Mouse (Mus musculus): ENCODE data around the gene Pakap. TPM values are rescaled to one million over a fixed set of nuclear protein-coding genes. Genes with fewer than 3 reads are reported as not detected.

The Pakap gene
- polyA plus RNA-seq, 1 experiment from 2014 or later, result 25.4 TPM

DNA sequence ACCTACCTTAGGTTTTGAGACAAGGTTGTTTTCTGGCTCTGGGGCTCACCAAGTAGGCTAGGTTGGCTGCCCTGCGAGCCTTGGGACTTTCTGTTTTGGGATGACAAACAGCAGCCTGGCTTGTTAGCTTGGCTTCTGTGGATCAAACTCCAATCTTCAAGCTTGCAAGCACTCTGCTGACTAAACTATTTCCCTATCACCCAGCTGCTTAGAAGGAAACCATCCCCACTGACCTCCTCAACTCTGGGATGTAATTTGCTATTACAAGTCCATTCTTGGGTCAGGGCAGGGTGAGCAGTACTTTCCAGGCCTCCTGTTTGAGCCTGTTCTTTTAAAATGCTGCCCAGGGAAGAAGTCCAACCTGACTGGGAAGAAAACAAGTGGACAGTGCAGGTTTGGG is 196.9 kb downstream of the Pakap start:
- no peak for ATAC-seq (ENCODE audit: low read depth)
- 78% methylated on average over 1 of the region's 1 CpGs for WGBS

GRCm38 (mm10) chr4:57765806-57766205 is 197.8 kb downstream of the Pakap start:
- Histone ChIP-seq H3K9ac (ENCODE audit: low read depth, low read length) (no peak overlapping the region), H3K9me3 (ENCODE audit: control insufficient read depth, low read length) (no peaks in the 10 kb centered on the region), H3K27me3 (replicated peaks; ENCODE audit: control insufficient read depth, insufficient read depth, low read length) (no peaks in the 10 kb centered on the region), H3K4me3 (ENCODE audit: low read depth, low read length) (no peak overlapping the region), H3K36me3 (ENCODE audit: control insufficient read depth, insufficient read depth, low read length) (no peaks in the 10 kb centered on the region), H3K4me2 (ENCODE audit: low read depth, low read length) (no peak overlapping the region), H3K27ac (replicated peaks; ENCODE audit: low read depth, low read length) (no peak overlapping the region), H3K4me1 (ENCODE audit: control insufficient read depth, insufficient read depth, low read length) (peaks cover 17% of the 10 kb centered on the region)
- DNase-seq (ENCODE audit: low spot score), result no peak
- 28% methylated on average over 4 of the region's 4 CpGs for WGBS
- no peak for ATAC-seq (ENCODE audit: low read depth)

More for the DNA sequence above, 196.9 kb downstream of the Pakap start:
- Histone ChIP-seq H3K27ac (replicated peaks; ENCODE audit: low read depth, low read length) (peak overlapping the region; percentile 70), H3K36me3 (ENCODE audit: control insufficient read depth, insufficient read depth, low read length) (no peaks in the 10 kb centered on the region), H3K4me3 (ENCODE audit: low read depth, low read length) (no peak overlapping the region), H3K9me3 (ENCODE audit: control insufficient read depth, low read length) (no peaks in the 10 kb centered on the region), H3K9ac (ENCODE audit: low read depth, low read length) (no peak overlapping the region), H3K4me2 (ENCODE audit: low read depth, low read length) (no peak overlapping the region), H3K4me1 (ENCODE audit: control insufficient read depth, insufficient read depth, low read length) (peaks cover 17% of the 10 kb centered on the region), H3K27me3 (replicated peaks; ENCODE audit: control insufficient read depth, insufficient read depth, low read length) (no peaks in the 10 kb centered on the region)
- no peak for DNase-seq (ENCODE audit: low spot score)

DNA sequence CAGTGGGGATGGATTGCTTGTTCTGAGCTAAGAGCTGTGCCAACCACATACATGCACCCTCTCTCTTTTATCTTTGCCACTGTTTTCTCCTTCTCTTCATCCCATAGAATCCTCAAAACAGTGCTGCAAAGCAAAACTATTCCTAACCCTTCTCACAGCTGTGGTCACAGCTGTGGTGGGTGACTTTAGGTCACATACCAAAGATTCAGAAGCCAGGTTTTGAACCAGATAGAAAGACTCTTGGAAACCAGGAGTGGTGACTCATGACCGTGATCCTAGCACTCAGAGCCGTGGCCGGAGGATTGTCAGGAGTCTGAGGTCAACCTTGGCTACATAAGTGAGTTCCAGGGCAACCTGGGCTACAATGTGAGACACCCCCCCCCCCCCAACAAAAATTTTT is 201.0 kb downstream of the Pakap start:
- H3K4me2 ChIP-seq (ENCODE audit: low read depth, low read length), result no peak overlapping the region
- H3K9ac ChIP-seq (ENCODE audit: low read depth, low read length), result no peak overlapping the region
- H3K36me3 ChIP-seq (ENCODE audit: control insufficient read depth, insufficient read depth, low read length), result no peaks in the 10 kb centered on the region
- no peak overlapping the region for H3K4me3 ChIP-seq (ENCODE audit: low read depth, low read length)
- WGBS, result 80% methylated on average over 3 of the region's 3 CpGs
- ATAC-seq (ENCODE audit: low read depth) (no peak), DNase-seq (ENCODE audit: low spot score) (no peak)
- no peaks in the 10 kb centered on the region for H3K9me3 ChIP-seq (ENCODE audit: control insufficient read depth, low read length)
- no peaks in the 10 kb centered on the region for H3K27me3 ChIP-seq (replicated peaks; ENCODE audit: control insufficient read depth, insufficient read depth, low read length)
- H3K27ac ChIP-seq (replicated peaks; ENCODE audit: low read depth, low read length), result no peak overlapping the region
- H3K4me1 ChIP-seq (ENCODE audit: control insufficient read depth, insufficient read depth, low read length), result peaks cover 17% of the 10 kb centered on the region

DNA sequence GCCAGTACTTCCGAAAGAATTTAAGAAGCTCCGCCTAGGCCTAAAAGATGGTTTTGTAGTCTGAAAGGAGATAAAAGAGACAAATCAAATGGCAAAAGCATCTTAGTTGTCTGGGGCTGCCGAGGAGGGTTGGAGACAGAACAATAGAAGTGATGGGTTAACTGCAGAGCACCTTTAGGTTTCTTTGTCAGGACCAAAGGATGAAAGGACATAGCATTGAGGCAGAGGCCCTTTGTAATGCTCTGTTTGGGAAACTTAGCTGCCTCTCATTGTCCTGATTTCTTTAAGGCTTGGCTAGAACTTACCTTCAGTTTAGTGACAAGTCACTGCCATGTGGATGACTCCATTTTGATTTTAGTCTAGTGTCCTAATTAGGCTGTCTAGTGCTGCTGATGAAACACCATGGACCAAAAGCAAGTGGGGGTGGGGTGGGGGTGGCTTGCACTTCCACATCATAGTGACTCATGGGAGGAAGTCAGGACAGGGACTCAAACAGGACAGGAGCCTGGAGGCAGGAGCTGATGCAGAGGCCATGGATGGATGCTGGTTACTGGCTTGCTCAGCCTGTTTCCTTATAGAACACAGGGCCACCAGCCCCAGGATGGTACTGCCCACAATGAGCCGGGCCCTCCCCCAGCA is 202.3 kb downstream of the Pakap start:
- DNase-seq (ENCODE audit: low spot score) (no peak), ATAC-seq (ENCODE audit: low read depth) (no peak)
- WGBS, result 71% methylated on average over 4 of the region's 4 CpGs
- Histone ChIP-seq H3K9ac (ENCODE audit: low read depth, low read length) (no peak overlapping the region), H3K27me3 (replicated peaks; ENCODE audit: control insufficient read depth, insufficient read depth, low read length) (no peaks in the 10 kb centered on the region), H3K4me3 (ENCODE audit: low read depth, low read length) (no peak overlapping the region), H3K4me2 (ENCODE audit: low read depth, low read length) (no peak overlapping the region), H3K9me3 (ENCODE audit: control insufficient read depth, low read length) (no peaks in the 10 kb centered on the region), H3K27ac (replicated peaks; ENCODE audit: low read depth, low read length) (no peak overlapping the region), H3K36me3 (ENCODE audit: control insufficient read depth, insufficient read depth, low read length) (no peaks in the 10 kb centered on the region), H3K4me1 (ENCODE audit: control insufficient read depth, insufficient read depth, low read length) (peaks cover 9% of the 10 kb centered on the region)

- Histone ChIP-seq H3K9me3 (ENCODE audit: control insufficient read depth, low read length) (no peaks in the 10 kb centered on the region), H3K27ac (replicated peaks; ENCODE audit: low read depth, low read length) (no peak overlapping the region), H3K27me3 (replicated peaks; ENCODE audit: control insufficient read depth, insufficient read depth, low read length) (no peaks in the 10 kb centered on the region), H3K36me3 (ENCODE audit: control insufficient read depth, insufficient read depth, low read length) (no peaks in the 10 kb centered on the region), H3K9ac (ENCODE audit: low read depth, low read length) (no peak overlapping the region), H3K4me3 (ENCODE audit: low read depth, low read length) (no peak overlapping the region), H3K4me2 (ENCODE audit: low read depth, low read length) (no peak overlapping the region), H3K4me1 (ENCODE audit: control insufficient read depth, insufficient read depth, low read length) (peaks cover 9% of the 10 kb centered on the region)
- 86% methylated on average over 2 of the region's 2 CpGs for WGBS
- ATAC-seq (ENCODE audit: low read depth) (no peak), DNase-seq (ENCODE audit: low spot score) (no peak)
Observed at GRCm38 (mm10) chr4:57771558-57772219, 203.7 kb downstream of the Pakap start.

DNA sequence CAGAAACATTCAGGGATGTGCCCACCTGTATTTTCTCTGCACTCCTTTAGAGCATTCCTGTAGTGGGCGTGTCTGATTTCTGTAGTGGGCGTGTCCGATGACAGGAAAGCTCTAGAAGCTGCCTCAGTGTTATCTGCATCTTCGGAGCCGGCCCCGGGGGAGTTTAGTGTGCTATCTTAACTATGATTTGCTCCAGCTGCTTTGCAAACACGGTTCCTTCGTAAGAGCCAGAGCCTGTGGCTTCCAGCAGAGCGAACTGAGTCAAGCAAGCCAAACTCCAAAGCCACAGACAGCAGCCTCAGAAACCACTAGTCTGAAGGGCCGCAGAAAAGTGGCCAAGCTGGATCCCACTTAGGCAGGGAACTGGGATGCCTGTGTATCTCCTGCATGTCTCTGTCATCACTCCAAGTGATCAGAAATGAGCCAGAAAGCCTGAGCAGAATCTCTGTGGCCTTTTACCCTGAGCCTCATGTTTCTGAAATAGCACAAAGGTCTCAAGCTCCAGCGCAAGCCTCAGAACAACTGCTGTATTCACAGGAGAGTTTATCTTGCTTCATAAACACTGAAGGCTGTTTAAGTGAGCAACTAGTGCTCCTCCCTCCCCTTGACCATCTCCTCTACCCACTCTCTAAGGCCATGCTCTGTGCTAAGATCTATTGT is 205.0 kb downstream of the Pakap start:
- H3K27ac ChIP-seq (replicated peaks; ENCODE audit: low read depth, low read length), result peak overlapping the region; percentile 13; the same call in 1 of the 2 replicates
- H3K9ac ChIP-seq (ENCODE audit: low read depth, low read length), result no peak overlapping the region
- H3K36me3 ChIP-seq (ENCODE audit: control insufficient read depth, insufficient read depth, low read length), result no peaks in the 10 kb centered on the region
- peak; percentile 37; the same call in 1 of the 2 replicates for ATAC-seq (ENCODE audit: low read depth)
- H3K9me3 ChIP-seq (ENCODE audit: control insufficient read depth, low read length), result no peaks in the 10 kb centered on the region
- no peak overlapping the region for H3K4me3 ChIP-seq (ENCODE audit: low read depth, low read length)
- H3K27me3 ChIP-seq (replicated peaks; ENCODE audit: control insufficient read depth, insufficient read depth, low read length), result no peaks in the 10 kb centered on the region
- WGBS, result 45% methylated on average over 11 of the region's 11 CpGs
- H3K4me1 ChIP-seq (ENCODE audit: control insufficient read depth, insufficient read depth, low read length), result peaks cover 9% of the 10 kb centered on the region
- DNase-seq (ENCODE audit: low spot score), result peak; percentile 66
- no peak overlapping the region for H3K4me2 ChIP-seq (ENCODE audit: low read depth, low read length)

DNA sequence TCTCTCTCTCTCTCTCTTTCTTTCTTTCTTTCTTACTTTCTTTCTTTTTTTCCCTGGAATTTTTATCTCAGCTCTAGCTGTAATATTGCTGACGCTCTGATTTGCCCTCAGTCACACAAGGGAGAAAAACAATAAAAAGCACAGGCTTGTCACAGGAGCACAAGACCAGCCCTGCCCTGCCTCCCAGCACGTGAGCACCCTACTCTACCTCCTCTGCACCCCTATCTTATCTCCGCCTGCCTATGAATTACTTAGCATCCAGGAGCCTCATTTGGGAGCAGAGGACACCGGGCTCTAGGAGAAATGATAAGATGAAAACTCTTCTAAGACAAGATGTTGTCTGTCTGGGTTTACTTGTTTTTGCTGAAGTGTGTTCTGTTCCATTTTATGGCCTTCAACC is 206.5 kb downstream of the Pakap start:
- Histone ChIP-seq H3K27ac (replicated peaks; ENCODE audit: low read depth, low read length) (no peak overlapping the region), H3K9ac (ENCODE audit: low read depth, low read length) (no peak overlapping the region), H3K36me3 (ENCODE audit: control insufficient read depth, insufficient read depth, low read length) (no peaks in the 10 kb centered on the region), H3K27me3 (replicated peaks; ENCODE audit: control insufficient read depth, insufficient read depth, low read length) (no peaks in the 10 kb centered on the region), H3K9me3 (ENCODE audit: control insufficient read depth, low read length) (no peaks in the 10 kb centered on the region), H3K4me2 (ENCODE audit: low read depth, low read length) (no peak overlapping the region), H3K4me1 (ENCODE audit: control insufficient read depth, insufficient read depth, low read length) (peaks cover 5% of the 10 kb centered on the region), H3K4me3 (ENCODE audit: low read depth, low read length) (no peak overlapping the region)
- ATAC-seq (ENCODE audit: low read depth), result no peak
- DNase-seq (ENCODE audit: low spot score), result no peak
- 75% methylated on average over 4 of the region's 4 CpGs for WGBS

DNA sequence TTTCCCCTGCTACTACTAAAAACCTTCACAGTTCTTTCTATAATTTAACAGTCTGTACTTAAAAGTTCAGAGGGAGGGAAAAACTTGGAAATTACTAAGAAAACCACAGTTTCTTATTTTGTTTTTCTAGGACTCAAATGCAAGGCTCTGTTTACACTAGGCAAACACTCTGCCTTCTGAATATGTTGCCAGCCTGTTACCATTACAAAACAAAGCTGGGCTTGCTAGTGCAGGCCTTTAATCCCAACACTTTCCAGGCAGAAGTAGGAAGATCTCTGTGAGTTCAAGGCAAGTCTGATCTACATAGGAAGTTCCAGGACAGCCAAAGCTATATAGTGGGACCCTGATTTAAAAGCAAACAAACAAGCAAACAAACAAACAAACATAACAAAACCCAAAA is 207.6 kb downstream of the Pakap start:
- Histone ChIP-seq H3K4me1 (ENCODE audit: control insufficient read depth, insufficient read depth, low read length) (peaks cover 5% of the 10 kb centered on the region), H3K4me2 (ENCODE audit: low read depth, low read length) (no peak overlapping the region), H3K9ac (ENCODE audit: low read depth, low read length) (no peak overlapping the region), H3K36me3 (ENCODE audit: control insufficient read depth, insufficient read depth, low read length) (no peaks in the 10 kb centered on the region), H3K27ac (replicated peaks; ENCODE audit: low read depth, low read length) (no peak overlapping the region), H3K9me3 (ENCODE audit: control insufficient read depth, low read length) (no peaks in the 10 kb centered on the region), H3K27me3 (replicated peaks; ENCODE audit: control insufficient read depth, insufficient read depth, low read length) (no peaks in the 10 kb centered on the region), H3K4me3 (ENCODE audit: low read depth, low read length) (no peak overlapping the region)
- DNase-seq (ENCODE audit: low spot score) (no peak), ATAC-seq (ENCODE audit: low read depth) (no peak)
